Mouse (Mus musculus): ENCODE measurements at regions not wholly inside any gene's neighbourhood (a gene's known extent, or its start where the extent isn't known, plus 50 kb on each side); places are given as distances from the start of the nearest gene placed in this dataset.

DNA sequence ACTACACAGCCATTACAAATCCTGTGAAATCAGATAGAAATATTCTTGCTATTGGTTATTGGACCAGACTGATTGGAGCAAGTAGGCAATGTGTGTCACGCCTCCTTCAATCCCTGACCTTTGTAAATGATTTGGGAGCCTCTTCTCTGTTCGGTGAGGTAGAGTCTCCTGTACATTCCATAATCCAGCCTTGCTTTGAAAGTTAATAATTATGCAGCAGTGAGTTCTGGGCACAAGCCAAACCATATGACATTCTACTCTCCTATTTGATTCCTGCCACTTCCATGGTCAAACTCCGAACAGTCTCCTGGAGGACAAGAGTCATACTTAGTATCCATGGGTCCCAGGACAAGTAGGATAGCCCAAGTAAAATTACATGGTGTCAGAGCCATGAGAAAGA, 158.4 kb upstream of the Cpeb2 start:
- no peak for TF ChIP-seq POLR2A (IDR thresholded peaks at IDR 0.05; ENCODE audit: extremely low read depth, insufficient read depth, low read length)
- no peak for TF ChIP-seq CTCF (IDR thresholded peaks at IDR 0.05; ENCODE audit: extremely low read depth, insufficient read depth, low read length)

All from cortical plate, adult 2 months (tissue).